In genomic region chr13:23530901-23531875, GRCm38 (mm10) we compare ENCODE assay signal across 8 mouse cellular contexts. TPM values are rescaled to one million over a fixed set of nuclear protein-coding genes. Genes with fewer than 3 reads are reported as not detected.
DNase-seq lines count a peak whose midpoint lies in the region; ATAC-seq and TF ChIP-seq lines count a peak whose summit lies in the region.

TSS of gene Hist1h4h (plus strand) at chr13:23531050.

- peak; percentile 87 for ATAC-seq in embryonic facial prominence, embryonic 15.5 days (ENCODE audit: insufficient number of reproducible peaks, low FRiP score, low TSS enrichment, low read depth)
- peak; percentile 76 for ATAC-seq in kidney, embryonic 14.5 days (ENCODE audit: low FRiP score, low TSS enrichment)
- ATAC-seq in limb, embryonic 15.5 days (ENCODE audit: insufficient number of reproducible peaks, low FRiP score, low TSS enrichment, low read depth), result peak; percentile 76

- no peaks in the 10 kb centered on the region for H3K9me3 ChIP-seq in embryonic facial prominence, embryonic 15.5 days (replicated peaks)
- no peaks in the 10 kb centered on the region for H3K9me3 ChIP-seq in kidney, embryonic 14.5 days (ENCODE audit: control insufficient read depth, low read length)
- no peaks in the 10 kb centered on the region for H3K9me3 ChIP-seq in limb, embryonic 15.5 days

- WGBS in bone marrow, adult 2 months, result under 1% methylated on average over 62 of the region's 70 CpGs
- under 1% methylated on average over 58 of the region's 70 CpGs for WGBS in embryonic facial prominence, embryonic 15.5 days
- WGBS in kidney, embryonic 14.5 days, result under 1% methylated on average over 51 of the region's 70 CpGs
- under 1% methylated on average over 60 of the region's 70 CpGs for WGBS in limb, embryonic 15.5 days

- H3K4me1 ChIP-seq in bone marrow, adult 2 months (ENCODE audit: control insufficient read depth, insufficient read depth, low read length), result peaks cover 1% of the 10 kb centered on the region; the same call in 1 of the 2 replicates
- H3K4me1 ChIP-seq in embryonic facial prominence, embryonic 15.5 days, result peaks cover 30% of the 10 kb centered on the region
- H3K4me1 ChIP-seq in kidney, embryonic 14.5 days (ENCODE audit: control insufficient read depth, insufficient read depth, low read length), result peaks cover 14% of the 10 kb centered on the region
- H3K4me1 ChIP-seq in limb, embryonic 15.5 days, result peaks cover 25% of the 10 kb centered on the region

- H3K9ac ChIP-seq in embryonic facial prominence, embryonic 15.5 days, result peak within 1 kb of the TSS; percentile 71
- peak within 1 kb of the TSS; percentile 89 for H3K9ac ChIP-seq in kidney, embryonic 14.5 days (ENCODE audit: low read depth, low read length)
- H3K9ac ChIP-seq in limb, embryonic 15.5 days, result peak within 1 kb of the TSS; percentile 29

- peak within 1 kb of the TSS; percentile 96 for H3K27ac ChIP-seq in bone marrow, adult 2 months (ENCODE audit: control insufficient read depth, insufficient read depth, low read depth, low read length, poor library complexity)
- peak within 1 kb of the TSS; percentile 99 for H3K27ac ChIP-seq in embryonic facial prominence, embryonic 15.5 days (replicated peaks)
- H3K27ac ChIP-seq in kidney, embryonic 14.5 days (ENCODE audit: low read depth, low read length), result peak within 1 kb of the TSS; percentile 99
- H3K27ac ChIP-seq in limb, embryonic 15.5 days, result peak within 1 kb of the TSS; percentile 94

- DNase-seq in 3T3-L1 (ENCODE audit: low read depth, low spot score), result peak; percentile 95
- DNase-seq in heart, adult 9 months (ENCODE audit: low spot score in 2 of 2), result peak; percentile 97 to 98
- peak; percentile 92 to 94 for DNase-seq in monocyte, adult 2 months (ENCODE audit: low read depth in 1 of 2, low spot score in 2 of 2)
- peak; percentile 97 to 99 for DNase-seq in spleen, postnatal 36 days (ENCODE audit: low spot score in 2 of 2)

- H3K4me3 ChIP-seq in bone marrow, adult 2 months (replicated peaks; ENCODE audit: control insufficient read depth, low read depth, low read length), result peak within 1 kb of the TSS; percentile 68
- peak within 1 kb of the TSS; percentile 61 for H3K4me3 ChIP-seq in embryonic facial prominence, embryonic 15.5 days (replicated peaks)
- peak within 1 kb of the TSS; percentile 62 for H3K4me3 ChIP-seq in kidney, embryonic 14.5 days (ENCODE audit: low read length)
- peak within 1 kb of the TSS; percentile 45 for H3K4me3 ChIP-seq in limb, embryonic 15.5 days

- peak within 1 kb of the TSS; percentile 72 for H3K4me2 ChIP-seq in embryonic facial prominence, embryonic 15.5 days (replicated peaks)
- peak within 1 kb of the TSS; percentile 69 for H3K4me2 ChIP-seq in kidney, embryonic 14.5 days (replicated peaks; ENCODE audit: low read depth, low read length)
- H3K4me2 ChIP-seq in limb, embryonic 15.5 days, result peak within 1 kb of the TSS; percentile 75

- no peaks in the 10 kb centered on the region for H3K27me3 ChIP-seq in embryonic facial prominence, embryonic 15.5 days
- no peaks in the 10 kb centered on the region for H3K27me3 ChIP-seq in kidney, embryonic 14.5 days (ENCODE audit: control insufficient read depth, insufficient read depth, low read length)
- no peaks in the 10 kb centered on the region for H3K27me3 ChIP-seq in limb, embryonic 15.5 days

- no peaks in the 10 kb centered on the region for H3K36me3 ChIP-seq in embryonic facial prominence, embryonic 15.5 days
- H3K36me3 ChIP-seq in kidney, embryonic 14.5 days (ENCODE audit: control insufficient read depth, insufficient read depth, low read length), result no peaks in the 10 kb centered on the region
- no peaks in the 10 kb centered on the region for H3K36me3 ChIP-seq in limb, embryonic 15.5 days

- no peak for TF ChIP-seq CTCF in bone marrow, adult 2 months (IDR thresholded peaks at IDR 0.05; ENCODE audit: control insufficient read depth, insufficient read depth, low read length)

- peak; percentile 100 for TF ChIP-seq POLR2A in bone marrow, adult 2 months (IDR thresholded peaks at IDR 0.05; ENCODE audit: borderline replicate concordance, control insufficient read depth, low read depth, low read length)

RNA-seq across cellular contexts. Expression of gene Hist1h4h, which starts in this region (rescaled TPM):
- 23.3 and 39.5 TPM in 2 replicates for polyA plus RNA-seq in bone marrow, adult 2 months (2011; ENCODE audit: insufficient read depth, insufficient read length, low replicate concordance, missing spikeins)
- polyA plus RNA-seq in embryonic facial prominence, embryonic 15.5 days (2015; fragmentation: Nextera tagmentation; extraction: Ambion mirVana), result 6.1 and 7.1 TPM in 2 replicates
- polyA plus RNA-seq in kidney, embryonic 14.5 days (2014; fragmentation: Nextera tagmentation; extraction: Ambion mirVana), result 6.1 and 9.9 TPM in 2 replicates
- polyA plus RNA-seq in limb, embryonic 15.5 days (2015; fragmentation: Nextera tagmentation; extraction: Ambion mirVana), result 4.8 and 6.3 TPM in 2 replicates

Comparison
In these comparisons a context has a peak if more than half of its experiments do, and no peak if none do; other contexts are left out.
1. Peak in every context shown above with its lines: DNase-seq, ATAC-seq, H3K4me3 ChIP-seq and H3K27ac ChIP-seq.
2. H3K9ac ChIP-seq: peak in every context shown above with its lines; median percentile 89 in kidney, embryonic 14.5 days; 71 in embryonic facial prominence, embryonic 15.5 days; 29 in limb, embryonic 15.5 days.